Mouse (Mus musculus) CH12.LX (cell line): Measurements from ENCODE around the gene Jpt2.

Experiments
- CHD1 ChIP-seq: IDR thresholded peaks from 2 replicates; pipeline ENCODE4 v1.6.1; 2012; ENCODE audit warnings: low read depth, low read length, improper control_type of control experiment, inconsistent platforms
- CHD2 ChIP-seq: IDR thresholded peaks from 2 replicates; pipeline ENCODE4 v1.6.1; 2011; ENCODE audit warnings: low read length, improper control_type of control experiment
- CTCF ChIP-seq, 2 experiments: IDR thresholded peaks in 1 of 2; conservative IDR thresholded peaks in 1 of 2; 2 replicates each; pipeline ENCODE4 v1.5.1; 2011 to 2012; ENCODE audit warnings: low read depth in 2 of 2, low read length in 2 of 2, improper control_type of control experiment in 1 of 2, inconsistent platforms in 1 of 2, mild to moderate bottlenecking in 1 of 2, moderate library complexity in 1 of 2
- E2F4 ChIP-seq: IDR thresholded peaks from 2 replicates; pipeline ENCODE4 v1.6.1; 2011; ENCODE audit warnings: low read depth, low read length, improper control_type of control experiment; ENCODE audit not compliant: insufficient replicate concordance
- ELF1 ChIP-seq: IDR thresholded peaks from 2 replicates; pipeline ENCODE4 v1.6.1; 2014; ENCODE audit warnings: low read depth, mild to moderate bottlenecking, inconsistent platforms, low read length, improper control_type of control experiment
- EP300 ChIP-seq: IDR thresholded peaks from 2 replicates; pipeline ENCODE4 v1.6.1; 2011; ENCODE audit warnings: low read length, improper control_type of control experiment
- JUND ChIP-seq: conservative IDR thresholded peaks from 2 replicates; pipeline ENCODE4 v1.6.1; 2011; ENCODE audit warnings: low read depth, low read length, improper control_type of control experiment

- TF ChIP-seq JUND, result no peak
- TF ChIP-seq CTCF (conservative IDR thresholded peaks at IDR 0.05 in 1 of 2, IDR thresholded peaks at IDR 0.05 in 1 of 2; ENCODE audit: low read depth in 2 of 2, low read length in 2 of 2), result no peak
- no peak for TF ChIP-seq E2F4
- no peak for TF ChIP-seq CHD2
- TF ChIP-seq CHD1, result no peak
- no peak for TF ChIP-seq EP300
- no peak for TF ChIP-seq ELF1
These were observed 69.2 kb downstream of the Jpt2 start for GRCm38 (mm10) chr17:24891321-24891720.
